Mouse (Mus musculus): ENCODE measurements around the gene March4. TPM values are rescaled to one million over a fixed set of nuclear protein-coding genes. Genes with fewer than 3 reads are reported as not detected.

March4 gene
- polyA plus RNA-seq, 1 experiment from 2014 or later = 2.8 TPM

DNA sequence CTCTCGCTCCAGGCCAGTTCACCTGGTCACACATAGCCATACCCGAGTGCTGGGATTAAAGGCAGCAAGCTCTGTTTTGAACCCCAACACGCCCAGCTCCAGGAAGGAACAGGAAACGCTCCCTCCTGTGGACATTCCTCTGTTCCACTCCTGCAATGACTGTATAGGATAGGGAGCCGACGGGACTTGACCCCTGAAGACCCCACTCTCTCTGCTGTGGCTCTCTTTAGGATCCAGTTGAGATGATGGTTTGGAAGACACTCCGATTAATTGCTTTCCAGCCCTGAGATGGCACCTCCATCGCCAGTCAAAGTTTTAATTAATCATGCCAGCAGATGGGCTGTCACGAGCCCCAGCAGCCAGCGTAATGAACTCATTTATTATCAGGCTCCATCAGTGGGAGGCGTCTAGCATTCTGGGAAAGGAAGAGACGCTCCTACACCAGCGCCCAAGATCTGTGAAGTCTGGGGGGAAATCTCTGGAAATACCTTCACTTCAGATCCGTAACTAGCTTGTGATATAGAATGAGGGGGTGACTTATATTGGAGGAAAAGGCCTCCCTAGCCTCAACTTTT lies 130.1 kb downstream of the March4 start:
- H3K27me3 ChIP-seq (replicated peaks; ENCODE audit: control insufficient read depth, insufficient read depth, low read length) = no peaks in the 10 kb centered on the region
- no peak overlapping the region for H3K9ac ChIP-seq (ENCODE audit: low read length)
- H3K36me3 ChIP-seq (ENCODE audit: control insufficient read depth, insufficient read depth, low read length) = no peaks in the 10 kb centered on the region
- no peaks in the 10 kb centered on the region for H3K9me3 ChIP-seq (replicated peaks; ENCODE audit: control insufficient read depth, low read length)
- ATAC-seq = peak; percentile 55; the same call in 1 of the 2 replicates
- peak; percentile 67 for DNase-seq (ENCODE audit: low spot score)
- no peak overlapping the region for H3K27ac ChIP-seq (ENCODE audit: low read depth, low read length)
- 73% methylated on average over 14 of the region's 14 CpGs for WGBS
- H3K4me1 ChIP-seq (ENCODE audit: control insufficient read depth, insufficient read depth, low read length) = peaks cover 3% of the 10 kb centered on the region; the same call in 1 of the 2 replicates
- no peak overlapping the region for H3K4me3 ChIP-seq (ENCODE audit: low read depth, low read length)
- H3K4me2 ChIP-seq (ENCODE audit: low read length) = no peak overlapping the region

DNA sequence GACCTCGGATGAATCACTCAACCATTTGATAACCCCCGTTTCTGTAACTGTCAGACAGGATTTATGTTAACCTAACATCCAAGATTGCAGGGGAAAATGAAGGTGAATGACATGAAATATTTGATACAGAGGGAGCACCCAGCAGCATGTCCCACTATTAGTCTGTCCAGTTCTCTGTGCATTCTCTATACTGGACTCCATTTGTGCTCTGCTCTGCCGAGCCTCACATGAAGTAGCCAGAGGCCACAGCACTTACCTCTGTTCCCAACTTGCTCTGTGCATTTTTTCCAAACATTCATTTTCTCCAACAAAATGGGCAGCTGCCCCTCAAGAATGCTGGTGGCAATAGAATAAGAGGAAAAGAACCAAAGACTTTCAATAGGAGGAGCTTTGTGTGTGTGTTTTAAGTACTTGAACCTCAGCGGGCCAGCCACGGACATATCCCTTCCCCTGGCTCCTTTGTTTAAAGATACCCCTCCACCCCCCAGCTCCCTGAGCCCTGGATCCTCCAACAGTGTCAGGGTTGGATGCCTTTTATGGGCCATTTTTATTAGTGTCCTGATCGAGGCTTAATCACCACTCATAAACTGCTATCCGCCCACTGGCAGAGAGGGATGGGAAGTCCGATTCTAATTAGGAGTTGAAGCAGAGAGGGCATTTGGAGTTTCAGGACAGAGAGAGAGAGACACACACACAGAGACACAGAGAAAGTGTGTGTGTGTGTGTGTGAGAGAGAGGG lies 135.2 kb downstream of the March4 start:
- Histone ChIP-seq H3K36me3 (ENCODE audit: control insufficient read depth, insufficient read depth, low read length) (no peaks in the 10 kb centered on the region), H3K4me3 (ENCODE audit: low read depth, low read length) (no peak overlapping the region), H3K4me2 (ENCODE audit: low read length) (no peak overlapping the region), H3K9ac (ENCODE audit: low read length) (no peak overlapping the region), H3K27me3 (replicated peaks; ENCODE audit: control insufficient read depth, insufficient read depth, low read length) (no peaks in the 10 kb centered on the region), H3K4me1 (ENCODE audit: control insufficient read depth, insufficient read depth, low read length) (peaks cover 1% of the 10 kb centered on the region; the same call in 1 of the 2 replicates), H3K27ac (ENCODE audit: low read depth, low read length) (no peak overlapping the region), H3K9me3 (replicated peaks; ENCODE audit: control insufficient read depth, low read length) (no peaks in the 10 kb centered on the region)
- 68% methylated on average over 8 of the region's 8 CpGs for WGBS
- ATAC-seq = no peak
- no peak for DNase-seq (ENCODE audit: low spot score)

DNA sequence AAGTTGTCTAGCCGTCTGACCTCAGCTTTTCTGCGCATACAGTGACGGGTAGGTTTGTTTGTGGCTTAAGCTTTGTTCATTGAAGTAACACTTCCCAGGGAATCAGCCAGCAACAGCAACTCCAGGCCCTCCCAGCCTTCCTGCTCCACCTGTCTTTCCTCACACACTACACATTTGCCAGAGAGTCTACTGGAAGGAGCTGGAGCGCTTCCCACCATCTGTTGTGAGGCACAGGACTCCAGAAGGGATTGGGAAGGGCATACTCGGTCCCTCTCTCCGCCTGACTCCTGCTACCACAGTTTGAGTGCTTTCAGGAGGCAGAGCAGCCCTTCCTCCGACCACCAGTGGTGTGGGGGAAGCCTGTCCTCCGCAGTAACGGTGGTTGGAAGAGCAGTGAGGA lies 136.1 kb downstream of the March4 start:
- peak overlapping the region; percentile 58; the same call in 1 of the 2 replicates for H3K27ac ChIP-seq (ENCODE audit: low read depth, low read length)
- peak; percentile 75; the same call in 1 of the 2 replicates for ATAC-seq

DNA sequence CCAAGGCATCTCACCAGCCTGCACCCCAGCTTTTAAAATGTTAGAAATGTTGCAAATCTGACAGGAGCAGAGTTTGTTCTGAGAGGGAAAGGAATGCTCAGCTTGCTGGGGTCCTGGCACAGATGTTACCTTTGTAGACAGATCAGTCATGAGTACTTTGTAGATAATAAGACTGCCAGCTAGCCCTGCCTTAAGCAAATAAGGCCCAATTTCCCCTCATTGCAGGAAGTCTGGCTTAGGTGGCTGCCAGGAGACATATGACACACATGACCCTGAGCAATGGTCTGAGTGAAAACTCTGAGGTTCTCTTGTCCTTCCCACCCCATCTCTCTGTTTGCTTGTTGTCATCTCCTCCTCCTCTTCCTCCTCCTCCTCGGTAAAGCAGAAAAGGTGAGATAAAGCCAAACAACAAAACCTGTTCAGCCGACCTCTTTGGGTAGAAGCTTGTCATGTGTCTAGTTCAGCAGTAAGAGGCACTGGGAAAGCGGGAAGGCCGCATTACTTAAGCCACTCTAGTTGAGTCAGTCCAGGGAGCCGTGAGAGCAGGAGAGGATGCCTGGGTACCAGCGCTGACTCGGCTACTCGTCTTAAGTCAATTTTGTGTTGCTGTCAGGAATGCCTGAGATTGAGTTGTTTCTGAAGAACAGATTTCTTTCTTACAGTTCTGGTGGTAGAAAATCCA lies 136.9 kb downstream of the March4 start:
- H3K4me2 ChIP-seq (ENCODE audit: low read length) = no peak overlapping the region
- ATAC-seq = no peak
- no peak overlapping the region for H3K9ac ChIP-seq (ENCODE audit: low read length)
- H3K9me3 ChIP-seq (replicated peaks; ENCODE audit: control insufficient read depth, low read length) = no peaks in the 10 kb centered on the region
- H3K27me3 ChIP-seq (replicated peaks; ENCODE audit: control insufficient read depth, insufficient read depth, low read length) = no peaks in the 10 kb centered on the region
- peaks cover 4% of the 10 kb centered on the region for H3K36me3 ChIP-seq (ENCODE audit: control insufficient read depth, insufficient read depth, low read length)
- H3K4me3 ChIP-seq (ENCODE audit: low read depth, low read length) = no peak overlapping the region
- 91% methylated on average over 8 of the region's 8 CpGs for WGBS
- no peak overlapping the region for H3K27ac ChIP-seq (ENCODE audit: low read depth, low read length)
- no peaks in the 10 kb centered on the region; the same call in 1 of the 2 replicates for H3K4me1 ChIP-seq (ENCODE audit: control insufficient read depth, insufficient read depth, low read length)
- DNase-seq (ENCODE audit: low spot score) = no peak

More for the DNA sequence above, 136.1 kb downstream of the March4 start:
- H3K4me1 ChIP-seq (ENCODE audit: control insufficient read depth, insufficient read depth, low read length) = no peaks in the 10 kb centered on the region; the same call in 1 of the 2 replicates
- peak; percentile 72 for DNase-seq (ENCODE audit: low spot score)
- no peak overlapping the region for H3K4me2 ChIP-seq (ENCODE audit: low read length)
- no peak overlapping the region for H3K4me3 ChIP-seq (ENCODE audit: low read depth, low read length)
- no peak overlapping the region for H3K9ac ChIP-seq (ENCODE audit: low read length)
- H3K36me3 ChIP-seq (ENCODE audit: control insufficient read depth, insufficient read depth, low read length) = no peaks in the 10 kb centered on the region; the same call in 1 of the 2 replicates
- WGBS = 74% methylated on average over 9 of the region's 9 CpGs
- H3K9me3 ChIP-seq (replicated peaks; ENCODE audit: control insufficient read depth, low read length) = no peaks in the 10 kb centered on the region
- H3K27me3 ChIP-seq (replicated peaks; ENCODE audit: control insufficient read depth, insufficient read depth, low read length) = no peaks in the 10 kb centered on the region

DNA sequence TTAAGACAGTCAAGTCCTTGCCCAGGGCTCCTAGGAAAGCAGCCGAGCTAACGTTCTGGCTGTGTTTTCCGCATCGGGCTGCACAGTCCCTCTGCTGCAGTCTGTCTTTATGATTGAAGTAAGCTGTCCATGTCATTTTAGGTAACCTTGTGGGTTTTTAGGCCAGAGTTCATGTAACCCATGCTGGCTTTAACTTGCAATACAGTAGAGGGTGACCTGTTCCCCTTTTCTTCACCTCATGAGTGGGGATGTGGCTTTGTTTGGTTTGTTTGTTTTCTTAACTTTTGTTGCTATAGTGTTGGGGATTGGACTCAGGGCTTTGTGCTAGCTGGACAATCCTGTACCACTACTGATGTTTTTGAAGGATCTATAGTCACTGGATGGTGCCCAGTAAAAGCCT lies 146.3 kb downstream of the March4 start:
- WGBS = 84% methylated on average over 4 of the region's 4 CpGs
- no peaks in the 10 kb centered on the region for H3K27me3 ChIP-seq (replicated peaks; ENCODE audit: control insufficient read depth, insufficient read depth, low read length)
- peaks cover 20% of the 10 kb centered on the region for H3K36me3 ChIP-seq (ENCODE audit: control insufficient read depth, insufficient read depth, low read length)
- no peak overlapping the region for H3K4me3 ChIP-seq (ENCODE audit: low read depth, low read length)
- H3K9me3 ChIP-seq (replicated peaks; ENCODE audit: control insufficient read depth, low read length) = no peaks in the 10 kb centered on the region
- no peak for ATAC-seq
- H3K27ac ChIP-seq (ENCODE audit: low read depth, low read length) = no peak overlapping the region
- no peaks in the 10 kb centered on the region for H3K4me1 ChIP-seq (ENCODE audit: control insufficient read depth, insufficient read depth, low read length)
- no peak overlapping the region for H3K4me2 ChIP-seq (ENCODE audit: low read length)
- no peak overlapping the region for H3K9ac ChIP-seq (ENCODE audit: low read length)
- DNase-seq (ENCODE audit: low spot score) = no peak

DNA sequence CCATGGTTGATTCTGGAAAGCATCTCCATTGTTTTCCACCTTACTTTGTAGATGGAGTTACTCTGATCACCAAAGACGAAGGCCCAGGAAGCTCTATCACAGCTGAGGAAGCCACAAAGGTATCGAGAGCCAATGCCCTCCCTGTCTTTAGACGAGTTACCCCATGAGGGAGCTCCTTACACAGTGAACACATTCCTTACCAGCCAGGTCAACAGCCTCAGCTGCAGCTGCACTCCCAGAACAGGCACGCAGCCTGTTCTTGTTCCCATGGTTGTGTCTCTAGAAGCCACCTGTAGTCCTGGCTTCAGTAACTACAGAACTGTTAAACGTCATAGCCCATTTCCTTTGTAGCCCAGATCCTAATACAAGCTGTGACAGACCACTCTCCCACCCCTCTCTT lies 153.1 kb downstream of the March4 start:
- ATAC-seq (no peak), DNase-seq (ENCODE audit: low spot score) (no peak)
- no peak overlapping the region for H3K4me3 ChIP-seq (ENCODE audit: low read depth, low read length)
- 0 out of 2 replicates have a peak, but pooled peaks cover 3% of the 10 kb centered on the region for H3K36me3 ChIP-seq (ENCODE audit: control insufficient read depth, insufficient read depth, low read length)
- WGBS = 88% methylated on average over 5 of the region's 5 CpGs
- no peaks in the 10 kb centered on the region for H3K4me1 ChIP-seq (ENCODE audit: control insufficient read depth, insufficient read depth, low read length)
- H3K27me3 ChIP-seq (replicated peaks; ENCODE audit: control insufficient read depth, insufficient read depth, low read length) = no peaks in the 10 kb centered on the region
- no peak overlapping the region for H3K4me2 ChIP-seq (ENCODE audit: low read length)
- H3K9ac ChIP-seq (ENCODE audit: low read length) = no peak overlapping the region
- H3K27ac ChIP-seq (ENCODE audit: low read depth, low read length) = no peak overlapping the region
- H3K9me3 ChIP-seq (replicated peaks; ENCODE audit: control insufficient read depth, low read length) = no peaks in the 10 kb centered on the region

DNA sequence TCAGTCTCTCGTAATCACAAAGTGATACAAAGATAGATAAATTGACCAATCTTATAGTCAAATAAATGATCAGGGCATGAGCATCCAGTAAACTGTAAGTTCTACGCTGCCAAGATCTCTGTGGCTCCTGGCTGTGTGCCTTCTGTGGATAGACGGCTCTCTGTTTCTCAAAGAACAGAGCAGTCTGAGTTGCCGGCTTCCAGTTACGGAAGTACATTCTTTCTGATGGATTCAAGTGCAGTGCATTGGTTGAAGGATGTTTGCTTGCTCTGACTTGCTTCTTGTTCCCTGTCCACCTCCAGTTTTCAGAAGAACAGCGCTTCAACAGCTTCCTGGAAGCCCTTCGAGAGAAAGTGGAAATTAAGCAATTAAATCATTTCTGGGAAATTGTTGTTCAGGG lies 153.7 kb downstream of the March4 start:
- WGBS = 82% methylated on average over 7 of the region's 7 CpGs
- Histone ChIP-seq H3K4me2 (ENCODE audit: low read length) (no peak overlapping the region), H3K27ac (ENCODE audit: low read depth, low read length) (no peak overlapping the region), H3K27me3 (replicated peaks; ENCODE audit: control insufficient read depth, insufficient read depth, low read length) (no peaks in the 10 kb centered on the region), H3K9me3 (replicated peaks; ENCODE audit: control insufficient read depth, low read length) (no peaks in the 10 kb centered on the region), H3K9ac (ENCODE audit: low read length) (no peak overlapping the region), H3K36me3 (ENCODE audit: control insufficient read depth, insufficient read depth, low read length) (no peaks in the 10 kb centered on the region), H3K4me1 (ENCODE audit: control insufficient read depth, insufficient read depth, low read length) (no peaks in the 10 kb centered on the region), H3K4me3 (ENCODE audit: low read depth, low read length) (no peak overlapping the region)
- DNase-seq (ENCODE audit: low spot score) = peak; percentile 29
- no peak for ATAC-seq

DNA sequence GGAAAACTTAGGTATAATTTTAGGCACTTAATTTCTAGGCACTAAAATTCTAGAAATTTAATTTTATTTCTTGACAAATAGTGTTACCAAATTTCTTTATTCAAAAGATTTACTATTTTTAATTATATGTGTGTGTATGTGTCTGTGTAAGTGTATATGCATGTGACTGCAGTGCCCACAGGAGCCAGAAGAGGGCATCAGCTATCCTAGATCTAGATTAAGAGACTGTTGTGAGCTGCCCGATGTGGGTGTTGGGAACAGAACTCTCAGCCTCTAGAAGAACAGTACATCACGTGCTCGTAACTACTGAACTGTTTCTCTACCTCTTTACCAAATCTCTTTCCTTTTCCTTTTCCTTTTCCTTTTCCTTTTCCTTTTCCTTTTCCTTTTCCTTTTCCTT lies 156.2 kb downstream of the March4 start:
- no peaks in the 10 kb centered on the region for H3K36me3 ChIP-seq (ENCODE audit: control insufficient read depth, insufficient read depth, low read length)
- H3K9ac ChIP-seq (ENCODE audit: low read length) = no peak overlapping the region
- no peak for DNase-seq (ENCODE audit: low spot score)
- no peak overlapping the region for H3K27ac ChIP-seq (ENCODE audit: low read depth, low read length)
- H3K9me3 ChIP-seq (replicated peaks; ENCODE audit: control insufficient read depth, low read length) = no peaks in the 10 kb centered on the region
- WGBS = 100% methylated on average over 3 of the region's 3 CpGs
- H3K4me1 ChIP-seq (ENCODE audit: control insufficient read depth, insufficient read depth, low read length) = no peaks in the 10 kb centered on the region
- no peak overlapping the region for H3K4me2 ChIP-seq (ENCODE audit: low read length)
- H3K27me3 ChIP-seq (replicated peaks; ENCODE audit: control insufficient read depth, insufficient read depth, low read length) = no peaks in the 10 kb centered on the region
- no peak overlapping the region for H3K4me3 ChIP-seq (ENCODE audit: low read depth, low read length)
- ATAC-seq = no peak

All from forebrain, embryonic 14.5 days (tissue).